Mouse (Mus musculus): ENCODE measurements around the gene Prkag2.

Prkag2 gene

GRCm38 (mm10) chr5:24919155-24919554 lies 181.3 kb downstream of the Prkag2 start:
- DNase-seq (ENCODE audit: low read depth, low spot score), result no peak

- no peak for DNase-seq (ENCODE audit: low read depth, low spot score)
Measured at GRCm38 (mm10) chr5:24916511-24916910, 183.9 kb downstream of the Prkag2 start.

- no peak for DNase-seq (ENCODE audit: low read depth, low spot score)
Measured at GRCm38 (mm10) chr5:24915119-24915518, 185.3 kb downstream of the Prkag2 start.

GRCm38 (mm10) chr5:24913656-24914055 lies 186.8 kb downstream of the Prkag2 start:
- DNase-seq (ENCODE audit: low read depth, low spot score), result no peak

GRCm38 (mm10) chr5:24908820-24909716 lies 191.4 kb downstream of the Prkag2 start:
- peak; percentile 78 for DNase-seq (ENCODE audit: low read depth, low spot score)

- peak; percentile 98 for DNase-seq (ENCODE audit: low read depth, low spot score)
Measured at GRCm38 (mm10) chr5:24908141-24908819, 192.2 kb downstream of the Prkag2 start.

- peak; percentile 32 for DNase-seq (ENCODE audit: low read depth, low spot score)
Measured at GRCm38 (mm10) chr5:24907737-24908136, 192.7 kb downstream of the Prkag2 start.

- no peak for DNase-seq (ENCODE audit: low read depth, low spot score)
Measured at GRCm38 (mm10) chr5:24906844-24907243, 193.6 kb downstream of the Prkag2 start.

- DNase-seq (ENCODE audit: low read depth, low spot score), result no peak
Measured at GRCm38 (mm10) chr5:24904941-24905340, 195.5 kb downstream of the Prkag2 start.

GRCm38 (mm10) chr5:24904423-24904822 lies 196.0 kb downstream of the Prkag2 start:
- no peak for DNase-seq (ENCODE audit: low read depth, low spot score)

- no peak for DNase-seq (ENCODE audit: low read depth, low spot score)
Measured at GRCm38 (mm10) chr5:24904001-24904400, 196.4 kb downstream of the Prkag2 start.

- DNase-seq (ENCODE audit: low read depth, low spot score), result peak; percentile 56
Measured at GRCm38 (mm10) chr5:24902835-24903234, 197.6 kb downstream of the Prkag2 start.

GRCm38 (mm10) chr5:24895606-24896005 lies 204.8 kb downstream of the Prkag2 start:
- DNase-seq (ENCODE audit: low read depth, low spot score), result no peak

GRCm38 (mm10) chr5:24894814-24895213 lies 205.6 kb downstream of the Prkag2 start:
- peak; percentile 24 for DNase-seq (ENCODE audit: low read depth, low spot score)

GRCm38 (mm10) chr5:24892461-24892860 lies 208.0 kb downstream of the Prkag2 start:
- DNase-seq (ENCODE audit: low read depth, low spot score), result no peak

GRCm38 (mm10) chr5:24889860-24890259 lies 210.6 kb downstream of the Prkag2 start:
- no peak for DNase-seq (ENCODE audit: low read depth, low spot score)

- no peak for DNase-seq (ENCODE audit: low read depth, low spot score)
Measured at GRCm38 (mm10) chr5:24888874-24889591, 211.4 kb downstream of the Prkag2 start.

GRCm38 (mm10) chr5:24887271-24887670 lies 213.2 kb downstream of the Prkag2 start:
- DNase-seq (ENCODE audit: low read depth, low spot score), result no peak

GRCm38 (mm10) chr5:24878713-24879112 lies 221.7 kb downstream of the Prkag2 start:
- no peak for DNase-seq (ENCODE audit: low read depth, low spot score)

GRCm38 (mm10) chr5:24877836-24878624 lies 222.4 kb downstream of the Prkag2 start:
- no peak for DNase-seq (ENCODE audit: low read depth, low spot score)

- no peak for DNase-seq (ENCODE audit: low read depth, low spot score)
Measured at GRCm38 (mm10) chr5:24876653-24877052, 223.8 kb downstream of the Prkag2 start.
